Comparison of ENCODE assay signal across 8 mouse cellular contexts in the genomic region with DNA sequence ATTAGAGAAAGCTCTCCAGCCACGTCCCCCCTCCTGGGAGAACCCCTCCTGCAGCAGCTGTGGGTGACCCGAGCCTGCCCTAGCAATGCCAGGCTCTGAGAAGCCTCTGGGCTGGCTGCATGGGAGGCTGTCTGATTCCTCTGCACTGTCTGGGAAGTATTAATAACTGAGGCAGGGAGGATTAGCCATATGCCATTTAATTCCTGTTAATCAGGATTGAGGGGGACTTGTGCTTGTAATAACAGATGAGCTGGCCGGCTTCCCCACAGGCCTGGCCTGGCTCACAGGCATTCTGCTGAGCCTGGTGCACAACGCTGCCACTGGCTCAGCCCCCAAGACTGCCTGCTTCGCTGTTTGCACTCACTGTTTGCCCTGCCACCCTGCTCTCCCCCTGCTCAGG. TPM values are rescaled to one million over a fixed set of nuclear protein-coding genes. Genes with fewer than 3 reads are reported as not detected.
A peak's percentile ranks its signal among the peaks of the same experiment; 100 is the strongest.
DNase-seq lines count a peak whose midpoint lies in the region; ATAC-seq lines count a peak whose summit lies in the region.
"Had no signal": no experiment of that assay in that cellular context is flagged by ENCODE, and none has a peak within 500 bp of the region (broad histone marks: within the 10 kb centered on the region; RNA-seq: fewer than 3 reads in every experiment).

No protein-coding gene starts in this region.

- no peaks in the 10 kb centered on the region for H3K36me3 ChIP-seq in limb, embryonic 12.5 days
- no peaks in the 10 kb centered on the region for H3K36me3 ChIP-seq in limb, embryonic 10.5 days
- no peaks in the 10 kb centered on the region for H3K36me3 ChIP-seq in forebrain, embryonic 15.5 days
- H3K36me3 ChIP-seq in limb, embryonic 15.5 days: no peaks in the 10 kb centered on the region
- no peaks in the 10 kb centered on the region for H3K36me3 ChIP-seq in stomach, embryonic 16.5 days (ENCODE audit: control insufficient read depth, insufficient read depth, low read length)

- 0 out of 2 replicates have a peak, but pooled peaks cover 5% of the 10 kb centered on the region for H3K4me1 ChIP-seq in limb, embryonic 12.5 days (replicated peaks)
- 0 out of 2 replicates have a peak, but pooled peaks cover 2% of the 10 kb centered on the region for H3K4me1 ChIP-seq in limb, embryonic 10.5 days
- H3K4me1 ChIP-seq in forebrain, embryonic 15.5 days: peaks cover 10% of the 10 kb centered on the region
- H3K4me1 ChIP-seq in limb, embryonic 15.5 days: 0 out of 2 replicates have a peak, but pooled peaks cover 5% of the 10 kb centered on the region
- H3K4me1 ChIP-seq in stomach, embryonic 16.5 days (ENCODE audit: control insufficient read depth, insufficient read depth, low read length): no peaks in the 10 kb centered on the region

- peak; percentile 78 for ATAC-seq in limb, embryonic 12.5 days (ENCODE audit: insufficient number of reproducible peaks, insufficient read depth, low FRiP score, low TSS enrichment, low read depth)
- peak; percentile 83 for ATAC-seq in forebrain, embryonic 15.5 days (replicated peaks)
- peak; percentile 84 for ATAC-seq in limb, embryonic 15.5 days (ENCODE audit: insufficient number of reproducible peaks, low FRiP score, low TSS enrichment, low read depth)
- peak; percentile 60; the same call in 1 of the 2 replicates for ATAC-seq in stomach, embryonic 16.5 days (ENCODE audit: insufficient read depth, low FRiP score)

- H3K9ac ChIP-seq in limb, embryonic 12.5 days (replicated peaks): no peak overlapping the region
- H3K9ac ChIP-seq in forebrain, embryonic 15.5 days (replicated peaks): 0 out of 2 replicates have a peak overlapping the region, but pooled peaks have one; percentile 6
- no peak overlapping the region for H3K9ac ChIP-seq in limb, embryonic 15.5 days
- H3K9ac ChIP-seq in stomach, embryonic 16.5 days (ENCODE audit: low read length): no peak overlapping the region

- no peaks in the 10 kb centered on the region for H3K9me3 ChIP-seq in limb, embryonic 12.5 days
- no peaks in the 10 kb centered on the region for H3K9me3 ChIP-seq in limb, embryonic 10.5 days (replicated peaks)
- no peaks in the 10 kb centered on the region for H3K9me3 ChIP-seq in forebrain, embryonic 15.5 days
- no peaks in the 10 kb centered on the region for H3K9me3 ChIP-seq in limb, embryonic 15.5 days
- no peaks in the 10 kb centered on the region for H3K9me3 ChIP-seq in stomach, embryonic 16.5 days (replicated peaks; ENCODE audit: control insufficient read depth, low read length)

- no peak overlapping the region for H3K4me3 ChIP-seq in limb, embryonic 12.5 days (replicated peaks)
- H3K4me3 ChIP-seq in limb, embryonic 10.5 days: no peak overlapping the region
- H3K4me3 ChIP-seq in forebrain, embryonic 15.5 days: no peak overlapping the region
- no peak overlapping the region for H3K4me3 ChIP-seq in limb, embryonic 15.5 days
- H3K4me3 ChIP-seq in stomach, embryonic 16.5 days (replicated peaks; ENCODE audit: low read length): no peak overlapping the region

- H3K27ac ChIP-seq in limb, embryonic 12.5 days: no peak overlapping the region
- no peak overlapping the region for H3K27ac ChIP-seq in limb, embryonic 10.5 days
- peak overlapping the region; percentile 76 for H3K27ac ChIP-seq in forebrain, embryonic 15.5 days (replicated peaks)
- H3K27ac ChIP-seq in limb, embryonic 15.5 days: no peak overlapping the region
- no peak overlapping the region for H3K27ac ChIP-seq in stomach, embryonic 16.5 days (ENCODE audit: low read length)

- DNase-seq in limb, embryonic 10.5 days (ENCODE audit: low spot score): no peak
- no peak for DNase-seq in lung, adult 18-20 months
- no peak for DNase-seq in frontal cortex, postnatal 25 days (ENCODE audit: low spot score in 2 of 2)
- DNase-seq: adrenal gland, postnatal 10 days had no signal

- WGBS in limb, embryonic 12.5 days: 38% methylated on average over 5 of the region's 5 CpGs
- 48% methylated on average over 5 of the region's 5 CpGs for WGBS in limb, embryonic 10.5 days
- 6% methylated on average over 5 of the region's 5 CpGs for WGBS in forebrain, embryonic 15.5 days
- WGBS in limb, embryonic 15.5 days: 34% methylated on average over 5 of the region's 5 CpGs
- WGBS in stomach, embryonic 16.5 days: 37% methylated on average over 5 of the region's 5 CpGs

- H3K4me2 ChIP-seq in limb, embryonic 12.5 days: no peak overlapping the region
- H3K4me2 ChIP-seq in forebrain, embryonic 15.5 days (replicated peaks): no peak overlapping the region
- no peak overlapping the region for H3K4me2 ChIP-seq in limb, embryonic 15.5 days
- no peak overlapping the region for H3K4me2 ChIP-seq in stomach, embryonic 16.5 days (ENCODE audit: low read depth, low read length)

- no peaks in the 10 kb centered on the region for H3K27me3 ChIP-seq in limb, embryonic 12.5 days
- no peaks in the 10 kb centered on the region for H3K27me3 ChIP-seq in limb, embryonic 10.5 days (ENCODE audit: low read depth, poor library complexity, severe bottlenecking)
- H3K27me3 ChIP-seq in forebrain, embryonic 15.5 days: no peaks in the 10 kb centered on the region
- H3K27me3 ChIP-seq in limb, embryonic 15.5 days: no peaks in the 10 kb centered on the region
- no peaks in the 10 kb centered on the region for H3K27me3 ChIP-seq in stomach, embryonic 16.5 days (ENCODE audit: control insufficient read depth, insufficient read depth, low read length)

RNA-seq across cellular contexts. Expression of a gene that starts 18.9 kb away (rescaled TPM):
- 127 and 131 TPM in 2 replicates for polyA plus RNA-seq in limb, embryonic 12.5 days (2016; fragmentation: Nextera tagmentation; extraction: Ambion mirVana)
- 82.4 and 97.9 TPM in 2 replicates for polyA plus RNA-seq in limb, embryonic 10.5 days (2016; fragmentation: Nextera tagmentation; extraction: Ambion mirVana)
- 67.3 and 67.9 TPM in 2 replicates for polyA plus RNA-seq in forebrain, embryonic 15.5 days (2015; fragmentation: Nextera tagmentation; extraction: Ambion mirVana)
- polyA plus RNA-seq in limb, embryonic 15.5 days (2015; fragmentation: Nextera tagmentation; extraction: Ambion mirVana): 96.1 and 112 TPM in 2 replicates
- 53.5 and 59.6 TPM in 2 replicates for polyA plus RNA-seq in stomach, embryonic 16.5 days (2015; fragmentation: Nextera tagmentation; extraction: Ambion mirVana)
